Comparison of ENCODE assay signal across 13 mouse cellular contexts in genomic region chr19:21914658-21915057, GRCm38 (mm10).
DNase-seq lines count a peak whose midpoint lies in the region; ATAC-seq and TF ChIP-seq lines count a peak whose summit lies in the region.
"Had no signal": no experiment of that assay in that cellular context is flagged by ENCODE, and none has a peak within 500 bp of the region (broad histone marks: within the 10 kb centered on the region; RNA-seq: fewer than 3 reads in every experiment).

No protein-coding gene starts in this region.

- no peaks in the 10 kb centered on the region for H3K79me2 ChIP-seq in liver, adult 2 months (ENCODE audit: control insufficient read depth, insufficient read depth, low read length)

- WGBS in heart, embryonic 11.5 days (ENCODE audit: insufficient replicate concordance) = 57% methylated on average over 3 of the region's 3 CpGs
- WGBS in liver, adult 2 months = 73% methylated on average over 3 of the region's 3 CpGs
- 75% methylated on average over 3 of the region's 3 CpGs for WGBS in liver, embryonic 11.5 days
- WGBS in embryonic facial prominence, embryonic 10.5 days = 47% methylated on average over 3 of the region's 3 CpGs

- H3K36me3 ChIP-seq in heart, embryonic 11.5 days (ENCODE audit: control insufficient read depth, insufficient read depth, low read length) = no peaks in the 10 kb centered on the region
- no peaks in the 10 kb centered on the region for H3K36me3 ChIP-seq in liver, adult 2 months (ENCODE audit: control insufficient read depth, insufficient read depth, low read length)
- no peaks in the 10 kb centered on the region for H3K36me3 ChIP-seq in liver, embryonic 11.5 days (ENCODE audit: control insufficient read depth, insufficient read depth, low read length)
- no peaks in the 10 kb centered on the region for H3K36me3 ChIP-seq in embryonic facial prominence, embryonic 10.5 days (replicated peaks)
- H3K36me3 ChIP-seq: hindbrain, embryonic 15.5 days; midbrain, embryonic 15.5 days had no signal

- TF ChIP-seq POLR2A in liver, adult 2 months (IDR thresholded peaks at IDR 0.05; ENCODE audit: extremely low read depth, insufficient read depth, low read length) = no peak

- no peaks in the 10 kb centered on the region for H3K27me3 ChIP-seq in heart, embryonic 11.5 days (ENCODE audit: control insufficient read depth, insufficient read depth, low read length)
- no peaks in the 10 kb centered on the region for H3K27me3 ChIP-seq in liver, adult 2 months (ENCODE audit: control insufficient read depth, insufficient read depth, low read length)
- no peaks in the 10 kb centered on the region for H3K27me3 ChIP-seq in liver, embryonic 11.5 days (replicated peaks; ENCODE audit: control insufficient read depth, insufficient read depth, low read length)
- no peaks in the 10 kb centered on the region for H3K27me3 ChIP-seq in embryonic facial prominence, embryonic 10.5 days (replicated peaks; ENCODE audit: low read depth, poor library complexity, severe bottlenecking)
- H3K27me3 ChIP-seq: hindbrain, embryonic 15.5 days; midbrain, embryonic 15.5 days had no signal

- H3K9me3 ChIP-seq in heart, embryonic 11.5 days (replicated peaks; ENCODE audit: control insufficient read depth, low read length) = no peaks in the 10 kb centered on the region
- H3K9me3 ChIP-seq in liver, embryonic 11.5 days (ENCODE audit: control insufficient read depth, low read length) = no peaks in the 10 kb centered on the region
- H3K9me3 ChIP-seq in embryonic facial prominence, embryonic 10.5 days = no peaks in the 10 kb centered on the region
- H3K9me3 ChIP-seq: hindbrain, embryonic 15.5 days; midbrain, embryonic 15.5 days had no signal

- H3K4me1 ChIP-seq in heart, embryonic 11.5 days (ENCODE audit: control insufficient read depth, insufficient read depth, low read length) = no peaks in the 10 kb centered on the region
- H3K4me1 ChIP-seq in liver, adult 2 months (ENCODE audit: control insufficient read depth, insufficient read depth, low read length) = no peaks in the 10 kb centered on the region; the same call in 1 of the 2 replicates
- H3K4me1 ChIP-seq in liver, embryonic 11.5 days (replicated peaks; ENCODE audit: control insufficient read depth, insufficient read depth, low read length) = no peaks in the 10 kb centered on the region
- peaks cover 21% of the 10 kb centered on the region for H3K4me1 ChIP-seq in embryonic facial prominence, embryonic 10.5 days
- H3K4me1 ChIP-seq: midbrain, embryonic 15.5 days had no signal

- no peak for DNase-seq in heart, adult 9 months (ENCODE audit: low spot score in 2 of 2)
- DNase-seq in liver, adult 2 months (ENCODE audit: extremely low read depth, low read depth, low spot score) = no peak
- DNase-seq in liver, embryonic 11.5 days (ENCODE audit: low spot score) = no peak
- DNase-seq in embryonic facial prominence, embryonic 10.5 days (ENCODE audit: low spot score) = peak; percentile 13
- DNase-seq in mesoderm, embryonic 11.5 days (ENCODE audit: low read depth, low spot score) = peak; percentile 36
- DNase-seq in layer of hippocampus, adult 9-11 months = no peak
- DNase-seq: cerebellum, adult 9-11 months had no signal

- no peak overlapping the region for H3K4me2 ChIP-seq in heart, embryonic 11.5 days
- no peak overlapping the region for H3K4me2 ChIP-seq in liver, embryonic 11.5 days
- H3K4me2 ChIP-seq: hindbrain, embryonic 15.5 days; midbrain, embryonic 15.5 days had no signal

- peak overlapping the region; percentile 8 for H3K27ac ChIP-seq in heart, embryonic 11.5 days (ENCODE audit: low read depth, low read length)
- peak overlapping the region; percentile 47 for H3K27ac ChIP-seq in liver, adult 2 months (replicated peaks; ENCODE audit: insufficient read depth, low read depth, low read length)
- H3K27ac ChIP-seq in liver, embryonic 11.5 days (ENCODE audit: low read depth, low read length) = no peak overlapping the region
- no peak overlapping the region for H3K27ac ChIP-seq in embryonic facial prominence, embryonic 10.5 days (replicated peaks)
- H3K27ac ChIP-seq: hindbrain, embryonic 15.5 days; midbrain, embryonic 15.5 days; stomach, postnatal 0 days had no signal

- no peak overlapping the region for H3K4me3 ChIP-seq in heart, embryonic 11.5 days (ENCODE audit: low read depth, low read length)
- H3K4me3 ChIP-seq in liver, adult 2 months (ENCODE audit: insufficient read depth, low read depth, low read length) = no peak overlapping the region
- H3K4me3 ChIP-seq in liver, embryonic 11.5 days (ENCODE audit: low read depth, low read length) = no peak overlapping the region
- H3K4me3 ChIP-seq in embryonic facial prominence, embryonic 10.5 days = no peak overlapping the region
- H3K4me3 ChIP-seq: erythroblast, embryonic 14.5 days; hindbrain, embryonic 15.5 days; midbrain, embryonic 15.5 days had no signal

- no peak for TF ChIP-seq CTCF in liver, adult 2 months (IDR thresholded peaks at IDR 0.05; ENCODE audit: low read depth, low read length)

- no peak overlapping the region for H3K9ac ChIP-seq in heart, embryonic 11.5 days (ENCODE audit: low read depth, low read length)
- H3K9ac ChIP-seq in liver, adult 2 months (ENCODE audit: low read depth, low read length) = no peak overlapping the region
- H3K9ac ChIP-seq in liver, embryonic 11.5 days (ENCODE audit: low read depth, low read length) = no peak overlapping the region
- H3K9ac ChIP-seq: hindbrain, embryonic 15.5 days; midbrain, embryonic 15.5 days had no signal

- ATAC-seq in heart, embryonic 11.5 days (replicated peaks; ENCODE audit: insufficient number of reproducible peaks, low FRiP score, low TSS enrichment) = no peak
- no peak for ATAC-seq in liver, embryonic 11.5 days (replicated peaks; ENCODE audit: low FRiP score)
- no peak for ATAC-seq in granulocyte monocyte progenitor cell, adult 5-6 weeks (replicated peaks; ENCODE audit: poor library complexity, severe bottlenecking)
- ATAC-seq: midbrain, embryonic 15.5 days had no signal

Comparison
In these comparisons a context has a peak if more than half of its experiments do, and no peak if none do; other contexts are left out.
1. H3K27ac ChIP-seq: peak in heart, embryonic 11.5 days (single experiment) and liver, adult 2 months (single experiment); none in liver, embryonic 11.5 days (single experiment) and embryonic facial prominence, embryonic 10.5 days (single experiment).
2. DNase-seq: peak in embryonic facial prominence, embryonic 10.5 days (single experiment) and mesoderm, embryonic 11.5 days (single experiment); none in heart, adult 9 months (0 of 2), liver, adult 2 months (single experiment), liver, embryonic 11.5 days (single experiment) and layer of hippocampus, adult 9-11 months (single experiment).